Mouse (Mus musculus): ENCODE measurements around the gene Socs5. TPM values are rescaled to one million over a fixed set of nuclear protein-coding genes. Genes with fewer than 3 reads are reported as not detected.

Gene Socs5
- polyA plus RNA-seq, 1 experiment = 0.04 TPM

- Histone ChIP-seq H3K4me1 (ENCODE audit: control insufficient read depth) (no peaks in the 10 kb centered on the region), H3K4me3 (replicated peaks) (no peak overlapping the region), H3K36me3 (ENCODE audit: control insufficient read depth) (no peaks in the 10 kb centered on the region), H3K27me3 (ENCODE audit: control insufficient read depth) (no peaks in the 10 kb centered on the region), H3K9me3 (ENCODE audit: control insufficient read depth, low read length) (peaks cover 6% of the 10 kb centered on the region)
- no peak for TF ChIP-seq GATA1 (IDR thresholded peaks at IDR 0.05; ENCODE audit: low read length)
- TF ChIP-seq TAL1 (IDR thresholded peaks at IDR 0.05; ENCODE audit: low read length) = no peak
These were observed 78.1 kb downstream of the Socs5 start for GRCm38 (mm10) chr17:87185461-87186066.

GRCm38 (mm10) chr17:87187005-87187404 is 79.5 kb downstream of the Socs5 start:
- Histone ChIP-seq H3K9me3 (ENCODE audit: control insufficient read depth, low read length) (peaks cover 6% of the 10 kb centered on the region), H3K4me1 (ENCODE audit: control insufficient read depth) (no peaks in the 10 kb centered on the region), H3K36me3 (ENCODE audit: control insufficient read depth) (no peaks in the 10 kb centered on the region), H3K4me3 (replicated peaks) (no peak overlapping the region), H3K27me3 (ENCODE audit: control insufficient read depth) (no peaks in the 10 kb centered on the region)
- TF ChIP-seq GATA1 (IDR thresholded peaks at IDR 0.05; ENCODE audit: low read length) (no peak), TAL1 (IDR thresholded peaks at IDR 0.05; ENCODE audit: low read length) (no peak)

Other genes with a start within 250 kb of the Socs5 start
- gene Tmem247, start 190.3 kb upstream of the Socs5 start, polyA plus RNA-seq (2012) = not detected in 2 replicates
- gene Atp6v1e2, start 159.8 kb upstream of the Socs5 start, polyA plus RNA-seq (2012) = not detected in 2 replicates
- 0.01 and 0.17 TPM in 2 replicates for gene Rhoq, start 144.6 kb upstream of the Socs5 start, polyA plus RNA-seq (2012)
- gene Pigf, start 82.3 kb upstream of the Socs5 start, polyA plus RNA-seq (2012) = 0.09 and 0.28 TPM in 2 replicates
- 1.1 TPM in 2 replicates for gene Cript, start 82.1 kb upstream of the Socs5 start, polyA plus RNA-seq (2012)
- gene Mcfd2, start 158.3 kb downstream of the Socs5 start, polyA plus RNA-seq (2012) = 0.09 and 0.13 TPM in 2 replicates
- 2.6 and 2.7 TPM in 2 replicates for gene Ttc7, start 175.2 kb downstream of the Socs5 start, polyA plus RNA-seq (2012)